Mouse (Mus musculus) ovary, adult 18-20 months (tissue): Measurements from ENCODE around the gene Slc25a39.
"Not testable (repeated sequence)": the region's sequence is repeated elsewhere in the genome, so short reads cannot be mapped to it uniquely, and the experiment has no call there.

ENCODE experiments used
- DNase-seq: peaks from one replicate; pipeline ENCODE4 v3.0.0; 2022; ENCODE audit warnings: low spot score, mixed read lengths

Slc25a39 gene

DNA sequence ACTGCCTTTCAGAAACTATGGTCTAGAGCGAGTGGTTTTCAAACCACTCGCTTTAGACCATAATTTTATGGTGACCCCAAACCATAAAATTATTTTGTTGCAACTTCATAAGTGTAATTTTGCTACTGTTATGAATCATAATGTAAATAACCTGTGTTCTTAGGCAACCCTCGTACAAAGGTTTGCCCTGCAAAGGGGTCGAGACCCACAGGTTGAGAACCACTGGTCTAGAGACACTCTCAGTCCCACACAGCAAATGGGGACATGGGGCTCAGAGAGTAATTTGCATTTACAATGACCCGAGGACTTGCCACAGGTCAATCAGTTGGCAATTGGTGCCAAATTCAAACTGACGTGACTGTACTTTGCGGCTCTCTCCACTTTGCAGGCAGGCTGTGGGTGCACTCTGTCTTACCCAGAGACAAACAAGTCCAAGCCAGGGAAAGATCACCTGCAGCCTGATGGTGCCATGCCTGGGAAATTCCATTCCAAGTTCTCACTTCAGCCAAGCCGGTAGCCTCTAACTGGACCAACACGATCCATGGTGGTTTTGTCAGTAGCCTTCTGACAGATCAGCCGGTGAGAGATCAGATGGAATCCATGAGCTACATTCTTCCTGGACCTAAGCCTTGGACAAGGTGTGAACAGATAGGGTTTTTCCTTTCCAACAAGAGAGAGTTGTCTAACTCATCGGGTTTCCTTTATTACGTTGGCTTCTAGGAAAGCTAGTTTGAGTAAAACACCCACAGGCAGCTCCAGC lies 35.6 kb downstream of the Slc25a39 start:
- no peak for DNase-seq

- DNase-seq, result no peak
Measured at GRCm38 (mm10) chr11:102370285-102370684, 37.5 kb downstream of the Slc25a39 start.

DNA sequence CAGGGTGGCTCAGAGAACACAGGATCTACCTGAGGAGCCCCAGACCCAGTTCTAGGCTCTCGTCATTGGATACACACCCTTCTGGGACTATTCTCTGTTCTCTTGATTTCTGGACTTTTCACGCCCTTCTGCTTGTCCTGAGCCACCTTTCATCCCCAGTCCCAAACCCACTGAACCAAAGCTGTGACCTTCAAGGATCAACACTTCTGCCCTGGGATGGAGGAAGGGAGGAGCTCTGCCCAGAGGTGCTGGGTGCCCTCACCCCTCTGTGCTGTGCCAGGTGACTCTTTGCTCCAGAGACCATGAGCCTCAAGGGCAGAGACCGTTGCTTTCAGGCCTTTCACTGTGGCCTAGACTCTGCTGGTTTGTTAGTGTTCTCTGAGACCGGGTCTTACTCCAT lies 38.5 kb downstream of the Slc25a39 start:
- DNase-seq, result no peak

DNA sequence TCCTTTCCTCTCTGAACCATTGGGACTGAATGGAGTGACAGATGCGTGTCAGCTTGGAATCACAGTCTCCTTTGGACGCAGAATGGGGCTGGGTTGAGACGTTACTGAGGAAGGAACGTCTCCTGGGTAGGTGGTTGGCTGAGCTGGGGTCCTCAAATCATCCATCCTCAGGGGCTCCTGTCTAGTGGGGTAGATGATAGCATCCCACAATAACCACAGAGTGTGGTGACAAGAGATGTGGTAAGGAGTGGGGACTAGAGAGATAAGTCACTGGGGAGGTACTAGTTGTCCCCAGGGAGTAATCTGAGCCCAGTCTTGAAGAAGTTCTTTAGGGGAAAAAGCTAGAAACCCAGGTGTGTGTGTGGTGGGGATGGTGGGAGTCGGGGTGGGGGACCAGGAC lies 39.4 kb downstream of the Slc25a39 start:
- no peak for DNase-seq

DNA sequence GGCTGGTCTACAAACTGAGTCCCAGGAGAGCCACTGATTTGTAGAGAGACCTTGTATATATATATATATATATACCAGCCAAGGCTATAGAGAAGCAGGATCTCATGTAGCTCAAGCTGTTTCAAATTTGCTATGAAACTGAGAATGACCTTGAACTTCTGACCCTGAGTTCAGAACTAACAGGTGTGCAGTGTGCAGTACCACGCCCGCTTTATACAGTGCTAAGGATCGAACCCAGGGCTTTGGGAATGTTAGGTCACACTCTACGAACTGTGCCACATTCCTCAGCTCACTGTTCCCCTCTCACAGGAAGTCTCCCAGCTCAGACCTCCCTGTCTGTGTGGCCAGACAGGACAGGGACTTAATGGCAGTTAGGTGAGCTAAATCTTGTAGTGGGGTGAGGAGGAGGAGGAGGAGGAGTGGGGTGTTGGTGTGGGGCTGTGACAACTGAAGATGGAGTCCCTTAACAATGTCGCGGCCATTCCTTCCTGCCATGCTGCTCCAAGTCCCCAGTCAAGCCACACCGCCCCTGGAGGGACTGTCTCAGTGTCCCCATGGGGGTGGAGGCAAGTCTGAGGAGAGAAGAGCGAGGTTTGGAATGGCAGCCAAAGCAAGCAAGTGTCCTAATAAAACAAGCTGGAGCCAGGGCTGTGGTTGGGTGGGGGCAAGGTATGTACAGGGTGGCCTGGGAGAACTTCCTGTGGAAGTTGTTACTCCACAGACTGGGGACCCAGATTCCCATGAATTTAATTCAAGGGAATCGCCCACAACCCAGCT lies 40.1 kb downstream of the Slc25a39 start:
- no peak for DNase-seq

GRCm38 (mm10) chr11:102366103-102366502 lies 41.6 kb downstream of the Slc25a39 start, which contains the start of gene Slc4a1:
Gene Slc4a1, minus strand, starts transcription at chr11:102366203.
- not testable (repeated sequence) for DNase-seq

DNA sequence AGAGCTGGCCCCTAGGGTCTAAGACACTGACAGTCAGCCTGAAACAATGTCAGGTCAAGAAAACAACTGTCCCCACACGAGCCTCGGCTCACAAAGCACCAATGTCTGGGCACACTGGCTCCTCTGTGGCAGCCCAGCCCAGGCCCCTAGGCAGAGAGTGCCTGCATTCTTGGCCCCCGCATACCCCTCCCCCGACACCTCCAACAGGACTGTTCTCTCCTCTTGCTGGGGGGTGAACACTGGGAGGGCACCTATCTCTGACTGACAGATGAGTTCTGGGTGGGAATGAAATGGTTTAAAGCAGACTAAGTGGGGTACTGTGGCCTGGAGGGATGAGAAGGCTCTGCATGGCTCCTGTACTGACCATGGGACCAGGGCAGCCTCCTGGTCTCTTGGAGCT lies 42.0 kb downstream of the Slc25a39 start:
- DNase-seq, result no peak

DNA sequence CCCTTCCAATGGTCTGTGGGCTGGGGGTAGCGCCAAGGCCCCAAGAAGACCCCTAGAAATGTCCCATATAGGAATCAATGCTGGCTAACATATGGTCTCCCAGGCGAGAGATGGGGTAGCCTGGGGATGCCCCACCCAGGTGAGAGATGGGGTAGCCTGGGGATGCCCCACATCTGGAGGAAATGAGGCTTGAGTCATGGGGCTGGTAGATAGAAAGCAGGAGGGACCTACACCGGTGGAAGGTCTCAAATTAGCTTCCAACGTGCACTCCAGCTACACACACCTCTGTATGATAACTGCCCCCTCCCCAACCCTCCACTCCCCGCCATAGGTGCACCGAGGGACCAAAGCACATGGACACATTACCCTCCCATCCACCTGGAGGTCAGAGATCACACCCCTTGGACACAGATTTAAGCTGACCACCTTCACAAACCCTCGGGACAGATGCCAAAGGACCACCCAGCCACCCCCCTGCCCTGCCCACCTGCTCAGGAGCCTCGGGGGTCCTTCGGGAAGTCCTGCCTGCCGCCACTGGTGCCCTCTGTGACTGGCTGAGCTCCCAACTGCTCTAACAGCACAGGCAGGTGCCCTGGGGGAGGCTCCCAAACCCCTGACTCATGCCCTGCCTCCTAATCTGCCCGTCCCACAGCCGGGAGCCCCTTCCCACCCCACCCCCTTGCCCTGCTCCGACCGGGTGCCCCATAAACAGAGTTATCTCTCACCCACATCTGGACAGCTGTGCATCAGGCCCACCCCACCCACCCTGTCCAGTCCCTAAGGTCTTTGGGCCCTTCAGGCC lies 43.0 kb downstream of the Slc25a39 start:
- no peak for DNase-seq

DNA sequence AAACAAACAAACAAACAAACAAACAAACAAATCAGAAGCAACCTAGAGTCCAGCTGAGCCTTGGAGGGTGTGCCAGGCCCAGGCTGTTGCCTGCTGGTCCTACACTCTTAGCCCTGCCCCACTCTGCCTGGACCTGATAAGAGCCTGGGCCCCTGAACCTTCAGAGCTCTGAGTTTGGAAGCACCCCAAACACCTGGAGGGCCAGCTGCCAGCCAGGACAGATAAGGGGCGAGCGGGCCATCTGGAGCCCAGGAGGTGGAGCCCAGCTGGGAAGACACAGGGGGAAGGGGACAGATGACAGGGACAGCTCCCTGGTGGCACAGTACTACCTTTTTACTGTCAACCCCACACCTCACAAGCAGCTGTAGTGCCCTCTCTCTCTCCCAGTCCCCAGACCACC lies 44.1 kb downstream of the Slc25a39 start:
- no peak for DNase-seq

DNA sequence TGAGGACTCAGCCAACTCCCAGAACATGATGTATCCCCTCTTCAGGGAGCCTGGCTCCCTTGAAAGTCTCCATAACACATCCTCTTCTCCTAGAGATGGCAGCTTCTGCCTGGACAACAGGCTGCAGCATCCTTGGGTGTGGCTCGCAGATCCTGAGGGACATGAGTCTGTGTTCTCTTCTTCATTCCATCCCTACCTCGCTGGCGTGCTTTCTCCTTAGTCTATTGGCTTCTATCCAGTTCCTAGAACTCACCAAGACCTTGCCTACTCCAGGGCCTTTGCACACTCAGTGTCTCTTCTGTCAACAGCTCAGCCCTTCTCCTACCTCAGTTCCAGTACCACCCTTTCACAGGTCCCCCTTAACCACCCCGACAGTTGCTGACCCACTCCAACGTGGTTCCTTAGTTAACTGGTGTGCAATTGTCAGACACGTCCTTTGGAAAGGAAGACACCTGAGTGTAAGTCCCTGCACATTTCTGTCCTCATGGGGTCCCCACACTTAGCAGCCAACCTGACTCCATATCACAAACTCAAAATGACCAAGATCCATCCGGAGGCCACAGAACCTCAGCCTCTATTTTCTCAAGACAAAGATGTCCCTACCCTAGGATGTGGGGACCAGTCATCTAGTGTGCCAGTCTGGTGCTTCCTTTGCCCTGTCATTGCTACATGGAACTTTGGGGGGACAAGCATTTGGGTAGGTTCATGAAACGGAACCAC lies 45.8 kb downstream of the Slc25a39 start:
- DNase-seq, result no peak

DNA sequence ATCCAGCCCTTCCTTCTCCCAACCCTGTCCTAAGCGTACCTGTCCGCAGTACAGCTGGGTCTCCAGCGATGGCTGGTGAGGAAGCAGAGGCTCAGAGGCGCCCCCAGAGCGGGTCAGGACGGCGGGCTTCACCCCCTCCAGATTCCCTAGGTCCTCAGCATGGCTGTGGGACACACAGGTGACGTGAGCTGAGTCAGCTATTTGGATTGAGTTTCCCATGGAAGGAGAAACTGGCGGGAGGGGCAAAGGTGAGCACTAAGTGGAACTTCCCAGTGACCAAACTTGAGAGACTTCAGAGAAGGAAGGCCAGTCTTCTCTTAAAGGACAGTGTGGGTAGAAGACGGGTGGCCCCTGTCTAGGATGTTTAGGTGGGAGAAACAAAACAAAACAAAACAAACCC lies 49.4 kb downstream of the Slc25a39 start:
- no peak for DNase-seq

- DNase-seq, result no peak
Measured at GRCm38 (mm10) chr11:102356636-102357350, 51.0 kb downstream of the Slc25a39 start.

DNA sequence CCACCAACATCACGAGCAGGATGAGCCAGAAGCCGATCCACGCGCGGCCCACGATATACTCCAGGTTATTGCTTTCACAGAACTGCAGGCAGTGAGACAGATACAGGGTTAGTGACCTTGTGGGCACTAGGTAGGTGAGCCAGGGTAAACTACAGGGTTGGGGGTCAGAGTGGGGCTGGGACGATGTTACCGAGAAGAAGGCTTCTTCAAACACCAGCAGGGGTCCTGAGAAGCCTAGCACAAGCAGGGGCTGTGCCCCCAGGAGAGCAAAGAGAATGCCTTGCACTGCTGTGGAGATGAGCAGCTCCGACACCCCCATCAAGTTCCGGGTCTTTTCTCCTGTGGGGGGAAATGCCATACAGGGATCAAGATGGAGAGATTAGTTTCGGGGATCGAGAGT lies 51.6 kb downstream of the Slc25a39 start:
- no peak for DNase-seq

- no peak for DNase-seq
Measured at GRCm38 (mm10) chr11:102355501-102355900, 52.2 kb downstream of the Slc25a39 start.

DNA sequence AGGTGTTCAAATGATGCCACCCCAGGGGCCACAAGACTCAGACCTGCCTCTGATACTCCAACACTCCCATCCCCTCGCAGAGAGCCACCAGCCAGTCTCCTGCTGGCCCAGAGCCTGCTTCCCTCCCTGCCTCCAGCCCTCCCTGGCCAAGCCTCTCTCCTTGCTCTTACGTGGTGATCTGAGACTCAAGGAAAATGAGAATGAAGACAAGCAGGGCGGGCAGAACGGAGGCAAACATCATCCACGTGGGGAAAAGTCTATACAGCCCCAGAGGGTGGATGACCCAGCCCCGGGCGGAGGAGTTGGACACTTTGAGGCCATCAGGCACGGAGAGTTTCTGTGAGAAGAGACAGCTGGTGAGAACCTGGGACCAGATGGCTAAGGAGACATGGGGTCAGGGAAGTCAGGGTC lies 54.7 kb downstream of the Slc25a39 start:
- DNase-seq, result no peak
